Mouse (Mus musculus) liver, embryonic 16.5 days (tissue): ENCODE data around the gene Zfp987. TPM values are rescaled to one million over a fixed set of nuclear protein-coding genes. Genes with fewer than 3 reads are reported as not detected.
"Not testable (repeated sequence)": the region's sequence is repeated elsewhere in the genome, so short reads cannot be mapped to it uniquely, and the experiment has no call there.

ENCODE experiments used
- ATAC-seq: fragments of 200-750 bp; cut with Nextera tagmentation; 2 replicates; pipeline ENCODE4 v1.8.0; 2017; ENCODE audit warnings: low read depth, mild to moderate bottlenecking, moderate number of reproducible peaks, moderate library complexity
- H3K27ac ChIP-seq: fragments of 300-500 bp; sonication (generic); 2 replicates; pipeline ENCODE4 v1.5.1; 2014; ENCODE audit warnings: mild to moderate bottlenecking, low read length
- H3K27me3 ChIP-seq: fragments of 300-500 bp; sonication (generic); 2 replicates; pipeline ENCODE4 v1.6.1; 2014; ENCODE audit warnings: low read depth, low read length, mixed read lengths; ENCODE audit not compliant: control insufficient read depth, insufficient read depth
- H3K36me3 ChIP-seq: fragments of 300-500 bp; sonication (generic); 2 replicates; pipeline ENCODE4 v1.6.1; 2014; ENCODE audit warnings: mild to moderate bottlenecking; ENCODE audit not compliant: control insufficient read depth, insufficient read depth
- H3K4me1 ChIP-seq: fragments of 300-500 bp; sonication (generic); 2 replicates; pipeline ENCODE4 v1.6.1; 2014; ENCODE audit warnings: low read depth, low read length, mixed read lengths; ENCODE audit not compliant: control insufficient read depth
- H3K4me2 ChIP-seq: fragments of 300-500 bp; sonication (generic); 2 replicates; pipeline ENCODE4 v1.6.1; 2014; ENCODE audit warnings: low read depth, low read length, mixed read lengths
- H3K4me3 ChIP-seq: fragments of 300-500 bp; sonication (generic); 2 replicates; pipeline ENCODE4 v1.5.1; 2014; ENCODE audit warnings: low read depth, mild to moderate bottlenecking, low read length
- H3K9ac ChIP-seq: fragments of 300-500 bp; sonication (generic); 2 replicates; pipeline ENCODE4 v1.6.1; 2014; ENCODE audit warnings: low read depth, low read length
- H3K9me3 ChIP-seq: fragments of 300-500 bp; sonication (generic); replicated peaks from 2 replicates; pipeline ENCODE4 v1.6.1; 2016; ENCODE audit warnings: low read length; ENCODE audit not compliant: control insufficient read depth
- WGBS: fragments of 180-500 bp; shearing (Covaris S2); extraction: QIAGEN DNeasy Blood & Tissue Kit; methylation state at CpG from one replicate; pipeline ENCODE4 v1.1.7; 2014; ENCODE audit not compliant: insufficient replicate concordance; 5-methylcytosine and 5-hydroxymethylcytosine counted together
- polyA plus RNA-seq: library from polyadenylated mRNA; unstranded; fragments of >200 nt; fragmentation: Nextera tagmentation; extraction: Ambion mirVana; gene quantifications from 2 replicates; pipeline ENCODE4 v1.2.1, GENCODE M21; 2015

Zfp987 gene
- 0.05 and 0.08 TPM in 2 replicates for polyA plus RNA-seq

- not testable (repeated sequence) for H3K27me3 ChIP-seq, H3K36me3 ChIP-seq, H3K9ac ChIP-seq, ATAC-seq, H3K4me3 ChIP-seq, H3K9me3 ChIP-seq, H3K4me2 ChIP-seq, H3K4me1 ChIP-seq, H3K27ac ChIP-seq
- WGBS = 41% methylated on average over 2 of the region's 3 CpGs
Measured at GRCm38 (mm10) chr4:146096998-146097397, at the start of gene Zfp987. Gene Zfp987, plus strand, starts transcription at chr4:146097298.

DNA sequence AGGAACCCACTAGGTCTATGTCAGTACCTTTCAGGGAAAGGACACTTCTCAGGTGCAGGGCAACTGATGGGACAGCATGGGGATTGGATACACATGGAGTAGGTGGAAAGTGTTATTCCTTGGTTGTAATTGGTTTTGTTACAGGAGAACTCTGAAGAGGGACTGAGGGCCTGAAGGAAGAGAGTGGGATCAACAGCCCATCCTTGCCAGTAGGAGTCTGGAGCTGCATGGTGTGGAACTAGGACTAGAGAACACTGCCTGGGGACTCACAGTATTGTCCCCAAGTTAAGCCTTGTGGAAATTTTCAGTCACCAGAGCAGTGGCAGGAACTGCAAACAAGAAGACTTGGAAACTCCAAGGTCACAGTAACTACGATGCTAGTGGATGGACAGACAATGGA, 44.6 kb upstream of the Zfp987 start:
- H3K9ac ChIP-seq, H3K27ac ChIP-seq, ATAC-seq, H3K4me2 ChIP-seq, H3K36me3 ChIP-seq, H3K27me3 ChIP-seq, H3K9me3 ChIP-seq, H3K4me1 ChIP-seq, H3K4me3 ChIP-seq: not testable (repeated sequence)
- WGBS = 59% methylated on average over 1 of the region's 1 CpGs

GRCm38 (mm10) chr4:146053445-146053844, 43.7 kb upstream of the Zfp987 start:
- ATAC-seq, H3K4me1 ChIP-seq, H3K27ac ChIP-seq, H3K9ac ChIP-seq, H3K9me3 ChIP-seq, H3K27me3 ChIP-seq, H3K36me3 ChIP-seq, H3K4me3 ChIP-seq, H3K4me2 ChIP-seq: not testable (repeated sequence)
- WGBS = 57% methylated on average over 2 of the region's 2 CpGs

DNA sequence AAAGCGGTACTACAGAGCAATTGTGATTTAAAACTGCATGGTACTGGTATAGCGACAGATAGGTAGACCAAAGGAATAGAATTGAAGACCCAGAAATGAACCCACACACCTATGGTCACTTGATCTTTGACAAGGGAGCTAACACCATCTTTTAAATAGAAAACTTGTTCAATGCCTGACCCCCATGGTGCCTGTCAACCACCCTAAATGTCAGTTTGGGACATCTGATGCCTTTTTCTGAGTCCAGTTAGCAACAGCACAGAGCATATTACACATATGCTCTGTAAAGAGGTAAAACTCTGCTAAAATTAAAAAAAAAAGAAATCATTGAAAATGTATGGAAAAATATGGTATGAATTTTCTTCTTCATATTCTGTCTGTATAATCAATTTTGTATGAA, 41.8 kb upstream of the Zfp987 start:
- Histone ChIP-seq H3K36me3 (no peaks in the 10 kb centered on the region), H3K27ac (no peak overlapping the region), H3K4me3 (no peak overlapping the region), H3K4me1 (no peaks in the 10 kb centered on the region), H3K9ac (no peak overlapping the region), H3K27me3 (no peaks in the 10 kb centered on the region), H3K9me3 (peaks cover 2% of the 10 kb centered on the region; the same call in 1 of the 2 replicates), H3K4me2 (no peak overlapping the region)
- WGBS = 57% methylated on average over 2 of the region's 2 CpGs
- no peak for ATAC-seq

DNA sequence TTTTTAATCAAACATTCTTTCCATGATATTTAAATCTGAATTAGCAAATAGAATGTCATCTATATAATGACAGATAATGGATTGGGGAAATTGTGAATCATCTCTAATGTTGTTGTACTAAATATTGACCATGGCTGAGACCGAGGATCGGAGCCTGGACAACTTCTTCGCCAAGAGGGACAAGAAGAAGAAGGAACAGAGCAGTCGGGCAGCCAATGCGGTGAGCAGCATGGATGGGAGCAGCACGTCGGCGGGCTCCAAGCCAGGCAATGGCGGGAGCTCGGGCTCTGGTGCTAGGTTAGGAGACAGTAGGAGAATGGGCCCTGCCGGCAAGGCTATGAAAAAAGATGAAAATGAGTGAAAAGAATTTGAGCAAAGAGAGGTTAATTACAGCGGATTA, 38.5 kb upstream of the Zfp987 start:
- 76% methylated on average over 12 of the region's 12 CpGs for WGBS

GRCm38 (mm10) chr4:146059078-146059477, 38.0 kb upstream of the Zfp987 start:
- H3K4me1 ChIP-seq, H3K27me3 ChIP-seq, H3K4me3 ChIP-seq, H3K27ac ChIP-seq, ATAC-seq, H3K9ac ChIP-seq, H3K9me3 ChIP-seq, H3K36me3 ChIP-seq, H3K4me2 ChIP-seq: not testable (repeated sequence)
- WGBS = 57% methylated on average over 4 of the region's 4 CpGs

More for the DNA sequence above, 38.5 kb upstream of the Zfp987 start:
- H3K9me3 ChIP-seq, H3K4me2 ChIP-seq, H3K27ac ChIP-seq, H3K27me3 ChIP-seq, H3K36me3 ChIP-seq, H3K4me1 ChIP-seq, H3K4me3 ChIP-seq, ATAC-seq, H3K9ac ChIP-seq: not testable (repeated sequence)

GRCm38 (mm10) chr4:146059974-146060693, 37.0 kb upstream of the Zfp987 start:
- H3K9me3 ChIP-seq, H3K4me1 ChIP-seq, H3K27me3 ChIP-seq, H3K4me2 ChIP-seq, H3K36me3 ChIP-seq, ATAC-seq, H3K27ac ChIP-seq, H3K4me3 ChIP-seq, H3K9ac ChIP-seq: not testable (repeated sequence)
- WGBS = 81% methylated on average over 25 of the region's 26 CpGs

- not testable (repeated sequence) for ATAC-seq, H3K36me3 ChIP-seq, H3K27ac ChIP-seq, H3K4me1 ChIP-seq, H3K9ac ChIP-seq, H3K9me3 ChIP-seq, H3K4me3 ChIP-seq, H3K4me2 ChIP-seq, H3K27me3 ChIP-seq
- WGBS = 79% methylated on average over 11 of the region's 11 CpGs
Measured at GRCm38 (mm10) chr4:146061082-146061481, 36.0 kb upstream of the Zfp987 start.

DNA sequence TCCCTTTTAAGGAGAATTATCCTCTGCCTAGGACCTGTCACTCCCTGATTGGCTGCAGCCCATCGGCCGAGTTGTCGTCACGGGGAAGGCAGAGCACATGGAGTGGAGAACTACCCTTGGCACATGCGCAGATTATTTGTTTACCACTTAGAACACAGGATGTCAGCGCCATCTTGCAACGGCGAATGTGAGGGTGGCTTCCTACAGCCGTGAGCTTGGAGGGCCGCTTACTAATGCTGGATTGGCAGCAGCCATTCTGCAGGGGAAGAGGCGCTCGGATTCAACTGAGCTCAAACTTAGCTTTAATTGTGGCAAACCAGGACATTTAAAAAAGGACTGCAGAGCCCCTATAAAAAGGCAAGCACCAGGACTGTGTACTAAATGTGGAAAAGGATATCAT, 35.1 kb upstream of the Zfp987 start:
- H3K9me3 ChIP-seq, H3K4me3 ChIP-seq, H3K4me2 ChIP-seq, ATAC-seq, H3K4me1 ChIP-seq, H3K27ac ChIP-seq, H3K36me3 ChIP-seq, H3K9ac ChIP-seq, H3K27me3 ChIP-seq: not testable (repeated sequence)
- 80% methylated on average over 12 of the region's 12 CpGs for WGBS
